Mouse (Mus musculus) thymus, adult 2 months (tissue): ENCODE measurements around the gene Gm5414.

Experiments
- CTCF ChIP-seq: fragments of 200-500 bp; IDR thresholded peaks from 2 replicates; pipeline ENCODE4 v1.5.1; 2012; ENCODE audit warnings: mild to moderate bottlenecking, control low read depth, low read length, moderate library complexity, borderline replicate concordance; ENCODE audit not compliant: control insufficient read depth, poor library complexity, insufficient read depth; ENCODE audit errors: extremely low read depth
- POLR2A ChIP-seq: fragments of 200-500 bp; IDR thresholded peaks from 2 replicates; pipeline ENCODE4 v1.6.1; 2012; ENCODE audit warnings: mild to moderate bottlenecking, low read length, control low read depth, moderate library complexity; ENCODE audit not compliant: control insufficient read depth, poor library complexity, insufficient read depth; ENCODE audit errors: extremely low read depth

GRCm38 (mm10) chr15:101647280-101647679 lies 19.3 kb upstream of the Gm5414 start, which contains the start of gene Gm5478:
- TF ChIP-seq CTCF (no peak), POLR2A (no peak)
